Mouse (Mus musculus) natural killer cell, adult 2 months (primary cell): Measurements from ENCODE around the gene Arhgef3.
A peak's percentile ranks its signal among the peaks of the same experiment; 100 is the strongest.

Source experiments
- DNase-seq, 2 experiments: peaks; one replicate each; pipeline ENCODE4 v3.0.0; 2022; ENCODE audit warnings: low spot score in 2 of 2

Arhgef3 gene

DNA sequence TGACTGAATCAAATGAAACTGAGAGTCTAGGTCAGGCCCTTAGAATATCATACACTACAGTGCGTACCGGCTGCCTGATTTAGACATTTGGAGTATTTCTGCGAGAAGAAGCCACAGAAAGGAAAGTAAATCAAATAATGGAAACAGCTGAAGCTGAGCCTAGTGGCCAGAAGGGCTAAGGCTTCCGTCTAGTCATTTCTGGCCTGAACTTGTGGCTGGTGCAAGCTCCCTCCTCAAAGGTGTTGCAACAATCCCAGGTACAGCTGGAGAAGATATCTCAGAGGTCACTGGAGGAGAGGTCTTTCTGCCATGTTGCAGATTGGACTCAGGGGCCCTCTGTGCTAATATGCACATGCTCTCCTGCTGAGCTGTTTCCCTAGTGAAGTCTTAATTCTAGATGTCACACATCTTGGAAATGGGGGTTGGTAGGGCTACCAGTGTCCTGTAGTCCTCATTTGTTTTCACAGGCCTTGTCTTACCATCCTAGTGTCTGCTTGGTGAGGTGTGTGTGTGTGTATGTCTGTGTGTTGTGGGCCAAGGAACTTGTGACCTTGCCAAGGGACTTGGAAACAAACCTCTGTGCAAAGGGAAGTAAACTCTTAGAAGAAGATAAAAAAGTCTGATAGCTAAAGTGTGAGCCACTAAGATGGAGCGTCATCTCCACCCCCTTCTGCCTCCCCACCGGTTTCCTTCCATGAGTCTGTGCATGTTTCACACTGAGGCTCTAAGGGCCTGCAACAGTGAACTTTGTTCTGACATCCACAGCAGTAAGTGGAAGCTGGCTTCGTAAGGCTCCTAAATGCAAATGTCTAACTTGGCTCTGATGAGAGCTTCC is 230.6 kb downstream of the Arhgef3 start:
- peak; percentile 37 to 45 for DNase-seq

DNA sequence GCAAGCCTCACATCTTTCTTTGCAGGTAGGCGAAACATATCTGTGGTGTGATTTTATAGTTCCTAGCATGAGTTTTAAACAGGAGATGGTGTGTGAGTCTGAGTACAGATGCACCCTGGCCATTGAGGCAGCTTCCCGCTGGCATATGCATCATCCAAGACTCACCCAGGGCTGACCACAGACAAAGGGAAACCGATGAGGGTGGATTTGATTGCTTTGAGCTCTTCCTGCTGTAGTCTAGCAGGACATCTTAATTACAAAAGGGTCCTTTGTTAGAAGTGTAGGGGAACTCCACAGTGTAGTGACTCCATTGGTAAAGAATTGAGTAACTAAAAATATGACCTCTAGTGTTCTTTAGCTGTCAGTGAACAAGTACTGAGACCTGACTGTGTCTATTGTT is 232.5 kb downstream of the Arhgef3 start:
- no peak for DNase-seq

DNA sequence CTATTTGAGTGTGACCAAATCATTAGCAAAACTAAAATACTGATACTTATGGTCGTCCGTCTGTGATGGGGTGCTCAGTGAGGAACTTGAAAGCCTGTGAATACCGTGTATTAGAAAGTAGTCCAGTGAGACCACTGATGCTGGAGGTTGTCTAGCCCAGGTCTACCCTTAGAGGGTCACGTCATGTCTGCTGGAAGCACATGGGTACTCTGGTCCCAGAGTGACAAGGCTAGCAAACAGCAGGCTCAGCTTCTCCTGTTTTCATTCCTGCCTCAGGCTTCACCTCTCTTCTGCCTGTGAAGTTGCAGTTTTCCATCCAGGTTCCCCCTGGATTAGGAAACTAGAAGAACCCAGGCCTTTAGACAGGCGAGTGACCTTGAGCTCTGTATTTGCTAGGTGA is 233.0 kb downstream of the Arhgef3 start:
- no peak for DNase-seq

DNA sequence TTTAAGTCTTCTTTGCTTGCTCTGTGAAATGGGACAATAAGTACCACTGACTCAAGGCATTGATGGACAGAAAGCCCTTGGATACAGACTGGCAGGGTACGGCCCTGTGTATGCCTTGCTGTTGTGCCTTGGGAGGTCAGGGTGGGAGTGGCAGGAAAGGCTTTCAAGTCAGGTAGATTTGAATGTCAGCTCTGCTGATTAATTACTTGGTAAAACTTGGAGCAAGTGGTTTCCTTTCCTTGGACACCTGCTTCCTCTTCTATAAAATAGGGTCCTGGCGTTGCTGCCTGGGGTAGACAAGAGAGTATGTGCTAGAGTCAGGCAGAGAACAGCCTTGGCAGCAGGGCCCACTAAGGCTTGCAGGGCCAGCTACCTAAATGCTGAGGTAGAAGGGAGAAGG is 233.4 kb downstream of the Arhgef3 start:
- DNase-seq = no peak

DNA sequence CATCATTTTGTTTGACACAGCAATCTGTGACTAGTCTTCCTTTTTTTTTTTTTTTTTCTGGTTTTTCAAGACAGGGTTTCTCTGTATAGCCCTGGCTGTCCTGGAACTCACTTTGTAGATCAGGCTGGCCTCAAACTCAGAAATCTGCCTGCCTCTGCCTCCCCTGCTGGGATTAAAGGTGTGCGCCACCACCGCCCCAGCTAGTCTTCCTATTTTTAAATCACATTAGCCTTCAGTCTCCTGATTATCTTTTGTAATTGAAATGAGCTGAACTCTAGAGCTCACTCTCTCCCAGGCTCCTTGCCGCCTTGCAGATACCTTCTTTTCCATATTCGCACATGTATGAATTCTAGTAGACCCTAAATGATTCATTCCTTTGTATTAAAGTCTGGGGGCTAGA is 234.0 kb downstream of the Arhgef3 start:
- DNase-seq = no peak

DNA sequence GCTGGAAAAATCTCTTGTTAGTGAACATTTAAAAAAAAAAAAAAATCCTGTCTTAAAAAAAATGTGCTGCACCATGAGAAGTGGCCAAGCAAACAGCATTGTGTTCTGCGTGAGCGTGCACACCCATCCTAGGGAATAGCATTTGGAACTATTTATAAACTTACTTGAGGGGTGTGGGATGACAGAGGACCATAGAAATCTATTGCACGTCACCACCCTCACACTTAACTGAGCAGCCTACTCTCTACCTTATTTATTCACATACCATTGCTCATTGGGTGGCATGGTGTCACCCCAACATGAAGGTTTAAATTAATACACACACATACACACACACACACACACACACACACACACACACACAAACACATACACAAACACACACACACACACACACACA is 234.4 kb downstream of the Arhgef3 start:
- DNase-seq = no peak

DNA sequence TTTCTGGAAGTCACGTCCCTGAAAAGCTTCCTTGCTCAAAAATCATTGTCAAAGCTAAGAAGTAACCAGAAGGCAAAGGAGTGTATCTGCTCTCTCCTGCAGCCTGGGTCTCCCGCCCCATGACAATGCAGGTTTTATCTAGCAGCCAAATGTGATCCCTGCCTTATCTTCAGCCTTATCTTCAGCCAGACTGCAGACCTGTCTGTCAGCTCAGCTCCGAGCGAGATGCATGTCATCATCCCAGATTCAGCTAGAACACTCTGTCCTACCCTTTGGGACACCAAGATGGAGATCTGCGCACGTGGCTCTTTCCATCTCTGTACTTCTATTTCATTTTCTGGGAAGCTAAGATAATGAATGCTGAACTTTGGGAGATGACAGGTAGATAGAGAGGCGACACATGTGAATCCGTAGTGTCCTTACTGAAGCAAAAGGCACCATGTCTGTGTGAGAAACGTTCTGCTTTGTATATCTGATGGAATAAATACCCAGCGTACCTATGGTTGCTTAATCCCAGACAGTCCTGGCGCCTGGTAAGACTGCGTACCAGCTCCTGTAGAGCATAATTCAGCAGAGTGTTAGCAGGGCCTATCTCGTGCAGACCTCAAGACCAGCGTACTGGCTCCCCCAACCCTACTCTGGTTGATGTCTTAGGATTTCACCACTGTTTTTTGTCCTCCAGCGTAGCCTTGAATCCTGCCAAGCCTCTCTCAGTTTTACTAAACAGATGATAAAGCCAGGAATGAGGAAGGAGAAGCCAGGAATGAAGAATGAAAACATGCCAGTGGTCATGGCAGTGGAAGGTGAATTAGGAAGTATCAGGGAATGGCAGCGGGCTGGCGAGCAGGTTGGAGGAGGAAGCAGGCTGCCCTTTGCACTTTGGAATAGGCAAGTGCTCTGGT is 235.4 kb downstream of the Arhgef3 start:
- DNase-seq = no peak

DNA sequence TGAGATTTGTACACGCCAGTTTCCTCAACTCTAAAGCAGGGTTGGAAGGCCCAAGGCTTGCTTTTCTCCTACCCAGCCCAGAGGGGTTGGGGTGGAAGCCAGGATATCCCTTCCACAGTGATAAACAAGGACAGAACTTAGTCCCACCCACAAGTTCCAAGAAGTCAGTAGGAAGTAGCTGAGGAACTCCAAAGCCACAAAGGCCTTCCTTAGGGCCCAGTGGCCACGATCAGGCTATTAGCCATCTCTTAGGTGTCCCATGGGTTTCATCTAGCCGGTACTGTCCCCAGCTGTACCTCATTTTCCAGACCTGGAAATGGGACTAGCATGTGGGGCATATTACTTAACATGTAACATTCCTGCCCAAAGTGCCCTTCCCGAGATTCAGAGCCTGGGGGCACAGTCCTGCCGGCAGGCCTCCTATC is 236.4 kb downstream of the Arhgef3 start:
- no peak for DNase-seq

DNA sequence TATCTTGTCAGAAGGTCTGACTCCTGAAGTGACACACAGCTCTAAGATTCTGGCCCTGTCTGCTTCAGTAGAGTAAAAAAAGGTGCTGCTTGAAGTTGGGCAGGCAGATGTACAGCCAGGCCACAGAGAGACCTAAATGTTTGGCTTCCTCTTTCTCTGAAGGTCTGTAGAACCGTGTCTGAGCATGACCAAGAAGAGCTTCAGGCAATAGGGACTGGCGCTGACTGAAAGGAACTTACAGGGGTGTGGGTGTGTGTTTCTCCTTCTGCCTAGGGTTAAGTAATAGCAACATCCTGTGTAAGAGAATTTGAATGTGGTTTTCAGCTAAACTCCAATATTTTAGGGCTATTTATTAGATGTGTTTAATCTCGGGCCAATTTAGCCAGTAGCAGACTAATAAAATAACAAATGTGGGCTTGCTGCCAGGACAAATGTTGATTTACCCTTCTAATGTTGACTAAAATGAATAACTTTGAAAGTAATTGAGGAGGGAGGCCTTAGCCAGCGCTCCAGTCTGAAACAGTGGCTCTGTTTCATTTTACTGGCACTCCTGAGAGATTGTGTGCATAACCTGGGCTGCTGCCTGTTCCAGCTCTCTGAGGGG is 236.9 kb downstream of the Arhgef3 start:
- DNase-seq = peak; percentile 58 to 78

DNA sequence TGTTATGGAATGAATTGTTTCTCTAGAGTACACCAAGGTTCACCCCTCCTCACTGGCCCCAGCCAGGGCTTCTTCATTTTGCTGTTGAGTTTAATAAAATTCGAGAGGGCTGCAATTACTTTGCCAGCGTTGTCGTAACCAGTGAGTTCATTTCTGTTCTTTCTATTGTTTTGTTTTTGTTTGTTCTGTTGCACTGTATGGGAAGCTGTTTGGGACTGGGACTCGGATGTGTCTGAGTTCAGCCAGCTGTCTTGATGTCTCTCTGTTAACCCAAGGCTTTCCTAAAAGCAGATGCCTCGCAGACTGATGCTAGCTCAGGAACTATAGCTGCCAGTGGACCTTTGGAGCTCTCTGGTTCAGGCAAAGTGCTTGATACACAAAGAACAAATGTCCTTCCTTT is 237.8 kb downstream of the Arhgef3 start:
- no peak for DNase-seq

DNA sequence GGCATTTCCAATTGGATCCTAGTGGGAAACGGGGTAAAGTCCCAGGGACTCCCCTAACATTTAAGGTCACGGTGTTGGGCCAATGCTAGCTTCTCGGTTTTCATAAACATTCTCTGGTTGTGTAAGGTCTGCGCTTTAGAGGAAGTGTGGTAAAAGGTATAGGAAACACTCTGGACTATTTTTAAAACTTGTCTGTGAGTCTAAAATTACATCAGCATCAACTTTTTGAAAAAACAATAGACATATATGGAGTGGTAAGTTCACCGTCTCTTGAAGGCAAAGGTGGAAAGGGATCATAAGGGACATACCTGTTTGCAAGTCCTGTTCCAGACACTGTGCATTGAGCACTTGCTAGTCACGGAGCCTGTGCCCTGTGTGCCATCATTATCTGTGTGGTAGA is 240.5 kb downstream of the Arhgef3 start:
- peak in 1 of 2 experiments; percentile 40 for DNase-seq

DNA sequence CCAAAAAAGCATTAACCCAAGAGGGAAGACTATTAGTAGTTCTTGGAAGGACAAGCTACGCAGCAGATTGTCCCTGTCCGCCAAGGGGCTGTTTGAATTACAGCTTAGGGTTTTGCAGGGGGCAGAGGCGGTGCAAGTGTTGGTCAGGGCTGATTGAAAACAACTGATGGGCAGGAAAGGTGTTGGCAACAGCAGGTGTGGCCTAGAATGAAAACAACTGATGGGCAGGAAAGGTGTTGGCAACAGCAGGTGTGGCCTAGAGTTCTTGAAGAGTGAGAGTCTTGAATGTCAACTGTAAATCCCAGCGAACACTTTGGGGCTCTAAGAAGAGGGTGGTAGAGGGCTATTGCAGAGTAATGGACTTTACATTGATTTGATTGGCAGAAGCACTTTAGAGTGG is 241.2 kb downstream of the Arhgef3 start:
- peak; percentile 36 to 41 for DNase-seq

DNA sequence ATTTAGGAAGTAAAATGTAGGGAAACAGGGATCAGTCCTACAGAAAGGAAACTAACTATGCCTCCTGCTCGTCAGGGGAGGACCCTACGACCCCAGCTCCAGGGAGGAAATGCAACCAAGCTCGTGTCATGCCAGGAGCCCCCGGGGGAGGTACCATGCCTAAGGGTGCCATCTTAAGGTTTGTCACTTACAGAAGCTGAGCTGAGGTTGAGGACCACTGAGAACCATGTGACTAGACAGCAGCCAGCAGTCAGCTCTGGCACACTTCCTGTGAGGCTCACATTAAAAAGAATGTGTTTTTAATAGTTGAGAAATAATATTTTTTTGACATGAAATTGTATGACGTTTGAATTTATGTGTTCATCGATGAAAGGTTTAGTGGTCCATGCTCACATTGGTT is 242.4 kb downstream of the Arhgef3 start:
- peak; percentile 51 to 56 for DNase-seq

DNA sequence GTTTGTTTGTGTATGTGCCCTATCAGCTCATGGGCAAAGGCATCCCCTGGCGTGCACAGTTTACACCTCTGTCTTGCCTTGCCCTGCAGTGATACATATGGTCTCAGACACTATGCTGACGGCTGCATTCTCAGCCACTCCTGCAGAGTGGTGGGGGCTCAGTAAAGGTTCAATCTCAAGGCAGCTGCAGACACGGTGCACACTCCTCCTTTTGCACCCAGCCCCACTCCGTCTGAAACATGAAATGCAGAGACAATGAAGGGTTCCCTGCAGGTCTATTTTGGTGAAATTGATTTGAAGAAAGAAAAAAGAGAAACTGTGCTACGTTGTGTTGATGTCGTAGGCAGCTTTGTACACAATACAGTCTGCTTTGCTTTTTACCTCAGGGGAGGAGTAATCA is 243.5 kb downstream of the Arhgef3 start:
- DNase-seq = no peak

DNA sequence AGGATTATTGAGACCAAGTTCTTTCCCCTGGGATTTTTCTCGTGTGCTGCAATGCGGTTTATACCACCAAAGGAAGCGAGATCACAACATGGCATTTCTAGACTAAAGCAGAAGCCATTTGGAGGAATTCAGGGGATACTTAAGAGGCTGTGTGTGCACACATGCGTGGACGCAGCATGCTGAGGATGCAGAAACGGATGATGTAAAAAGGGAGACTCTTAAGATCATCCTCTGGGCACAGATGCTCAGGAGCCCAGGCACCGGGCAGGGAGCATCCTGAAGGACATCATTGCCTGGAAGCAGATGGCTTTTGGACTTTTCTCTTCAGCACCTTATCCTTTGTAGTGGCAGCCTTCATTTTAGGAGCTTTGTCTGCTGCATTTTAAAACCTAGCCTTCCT is 246.2 kb downstream of the Arhgef3 start:
- DNase-seq = no peak

DNA sequence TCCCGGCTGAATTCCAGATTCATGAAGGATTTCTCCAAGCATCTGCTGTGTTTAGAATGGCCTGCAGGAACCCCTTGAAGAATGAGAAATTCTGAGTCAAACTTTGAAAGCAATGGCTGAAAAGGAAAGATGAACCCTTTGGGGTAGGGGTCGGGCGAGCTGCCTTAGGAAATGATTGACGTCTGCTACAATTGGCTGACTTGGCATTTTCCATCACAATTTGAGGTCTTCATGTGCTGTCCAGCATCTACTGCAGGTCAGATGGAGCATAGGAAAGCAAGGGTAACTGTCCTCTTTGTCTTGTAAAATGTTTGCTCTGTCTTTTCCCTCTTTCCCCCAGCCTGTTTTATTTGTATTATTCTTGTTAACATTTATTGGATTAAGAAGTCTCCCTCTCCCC is 246.8 kb downstream of the Arhgef3 start:
- DNase-seq = no peak

DNA sequence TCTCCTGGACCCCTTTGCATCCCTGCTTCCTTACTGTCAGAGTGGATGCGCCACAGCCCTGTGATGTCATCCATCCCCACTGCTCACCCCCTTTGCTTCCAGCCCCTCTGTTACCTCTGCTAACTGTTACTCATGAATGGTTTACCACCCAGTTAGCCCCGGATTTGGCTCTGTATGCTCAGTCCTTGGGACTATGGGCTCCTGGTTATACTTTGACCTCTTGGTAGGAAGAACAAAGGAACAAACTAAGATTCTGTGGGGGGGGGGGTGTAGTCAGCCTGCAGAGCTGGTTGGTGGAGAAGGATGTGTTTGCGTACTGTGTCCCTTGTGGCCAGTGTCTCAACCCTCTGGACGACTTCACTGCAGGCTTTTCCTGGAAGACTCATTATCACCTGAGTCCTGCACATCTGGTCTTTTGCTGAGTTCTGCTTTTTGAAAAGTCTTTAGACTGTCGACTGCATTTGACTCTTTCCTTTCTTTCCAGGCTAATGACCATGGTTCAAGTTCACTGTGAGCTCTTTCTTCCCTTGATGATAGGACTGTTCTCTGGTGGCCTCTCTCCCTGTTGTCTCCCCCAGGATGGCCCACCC is 250.1 kb downstream of the Arhgef3 start:
- peak in 1 of 2 experiments; percentile 47 for DNase-seq

DNA sequence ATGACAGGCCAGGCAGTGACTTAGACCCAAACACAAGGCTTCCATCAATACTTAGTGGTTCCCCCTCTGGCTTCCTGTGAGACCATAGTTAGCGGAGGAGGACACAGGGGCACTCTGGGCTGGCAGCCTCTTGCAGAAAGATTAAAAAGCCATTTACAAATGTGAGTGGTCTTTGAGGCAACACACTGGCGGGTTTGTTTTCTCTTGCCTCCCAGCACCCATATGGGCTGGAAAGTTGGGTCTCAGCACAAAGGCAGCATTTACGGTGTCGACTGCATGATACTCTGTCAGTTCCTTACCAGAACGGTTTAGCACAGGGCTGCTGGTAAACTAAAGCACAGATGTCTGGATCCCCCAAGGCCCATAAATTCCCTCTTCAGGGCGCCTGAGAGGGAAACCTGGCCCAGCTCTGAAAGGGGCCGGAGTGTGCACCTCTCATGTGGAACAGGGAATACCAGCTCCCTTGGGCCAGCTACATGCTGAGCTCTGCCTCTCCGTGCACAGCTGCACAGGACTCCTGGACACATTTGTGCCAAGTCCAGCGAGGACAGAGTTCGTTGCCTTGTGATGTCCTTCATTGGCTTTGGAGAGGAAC is 252.5 kb downstream of the Arhgef3 start:
- DNase-seq = no peak

DNA sequence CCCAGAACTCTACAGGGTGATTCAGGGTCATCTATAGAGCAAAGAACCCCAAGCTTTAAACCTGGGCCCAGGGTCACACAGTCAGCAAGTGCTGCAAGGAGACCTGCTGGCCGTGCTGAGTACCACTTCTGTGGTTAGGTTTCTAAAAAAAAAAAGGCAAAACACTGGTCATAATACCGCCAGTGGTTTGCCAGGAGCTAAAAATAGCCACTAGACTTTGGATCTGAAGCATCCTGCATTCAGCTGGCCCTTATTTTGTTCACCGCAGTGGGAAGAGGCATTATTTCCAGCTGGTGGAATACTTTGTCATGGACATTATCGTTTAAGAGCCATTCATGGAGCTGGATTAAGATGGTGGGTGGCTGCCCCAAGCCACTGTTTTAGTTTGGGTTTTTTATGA is 253.9 kb downstream of the Arhgef3 start:
- no peak for DNase-seq

DNA sequence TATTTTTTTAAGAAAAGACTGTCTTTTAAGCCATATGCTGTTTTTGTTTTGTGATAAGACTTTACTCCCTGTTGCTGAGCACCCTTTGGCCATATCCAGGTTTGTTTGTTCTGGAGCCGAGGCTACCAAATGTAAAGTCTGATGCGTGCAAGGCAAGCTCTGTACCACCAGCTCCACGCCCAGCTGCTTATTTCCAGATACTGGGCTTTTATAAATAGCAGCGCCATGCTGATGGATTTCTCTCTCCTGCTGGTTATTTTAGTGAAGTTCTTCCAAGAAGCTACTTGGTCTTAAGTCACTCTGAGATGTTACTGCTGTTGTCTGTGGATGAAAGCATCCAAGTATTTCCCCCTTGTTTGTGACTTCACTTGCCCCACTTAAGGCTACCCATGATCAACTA is 254.8 kb downstream of the Arhgef3 start:
- no peak for DNase-seq

DNA sequence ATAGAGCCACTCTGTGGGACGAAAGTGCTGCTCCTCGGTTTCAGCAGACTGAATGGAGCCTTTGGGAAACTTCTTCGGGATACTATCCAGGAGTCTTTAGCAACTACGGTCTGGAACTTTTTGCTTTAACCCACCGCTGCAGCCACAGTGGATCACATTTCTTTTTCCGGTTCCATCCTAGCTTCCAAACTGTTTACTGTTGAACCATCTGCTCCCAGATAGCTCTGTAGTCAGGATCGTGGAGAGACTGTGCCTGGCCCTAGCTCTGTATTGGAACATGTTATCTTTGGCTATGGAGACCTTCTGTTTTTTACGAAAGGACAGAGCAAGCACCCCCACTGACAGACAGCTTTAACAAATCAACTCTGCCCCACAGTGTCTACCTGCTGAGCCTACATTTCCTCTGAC is 257.0 kb downstream of the Arhgef3 start:
- DNase-seq = no peak

DNA sequence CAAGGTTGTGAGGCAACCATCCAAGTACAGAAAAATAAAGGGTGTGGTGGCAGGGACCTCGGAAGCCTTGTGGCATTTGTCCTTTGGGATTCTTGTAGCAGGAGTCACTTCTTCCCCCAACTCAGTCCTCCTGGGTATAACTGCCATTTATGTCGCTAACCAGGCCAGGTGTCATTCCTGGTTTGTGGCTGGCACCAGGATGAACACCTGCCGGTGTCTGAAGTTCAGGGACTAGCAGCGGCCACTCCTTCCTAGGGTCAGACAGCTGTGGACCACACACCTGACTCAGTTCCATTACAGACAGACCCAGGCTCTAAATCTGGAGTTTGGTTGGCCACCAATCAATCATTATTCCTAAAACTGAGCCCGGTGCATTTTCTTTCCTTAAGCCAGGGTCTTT is 258.8 kb downstream of the Arhgef3 start:
- no peak for DNase-seq
